Mouse (Mus musculus) stomach, embryonic 15.5 days (tissue): ENCODE measurements around the gene Gm20388. TPM values are rescaled to one million over a fixed set of nuclear protein-coding genes. Genes with fewer than 3 reads are reported as not detected.
A peak's percentile ranks its signal among the peaks of the same experiment; 100 is the strongest.

Experiments used
- ATAC-seq: fragments of 200-750 bp; cut with Nextera tagmentation; 2 replicates; pipeline ENCODE4 v1.8.0; 2017; ENCODE audit warnings: low read depth, moderate number of reproducible peaks, moderate TSS enrichment; ENCODE audit not compliant: insufficient read depth, low FRiP score
- H3K27ac ChIP-seq: fragments of 300-500 bp; sonication (generic); 2 replicates; pipeline ENCODE4 v1.5.1; 2015; ENCODE audit warnings: mild to moderate bottlenecking, inconsistent platforms
- H3K27me3 ChIP-seq: fragments of 300-500 bp; sonication (generic); replicated peaks from 2 replicates; pipeline ENCODE4 v1.6.1; 2015; ENCODE audit warnings: inconsistent platforms
- H3K36me3 ChIP-seq: fragments of 300-500 bp; sonication (generic); 2 replicates; pipeline ENCODE4 v1.6.1; 2015; ENCODE audit warnings: inconsistent platforms
- H3K4me1 ChIP-seq: fragments of 300-500 bp; sonication (generic); 2 replicates; pipeline ENCODE4 v1.6.1; 2015; ENCODE audit warnings: inconsistent platforms
- H3K4me2 ChIP-seq: fragments of 300-500 bp; sonication (generic); 2 replicates; pipeline ENCODE4 v1.6.1; 2015; ENCODE audit warnings: mild to moderate bottlenecking, inconsistent platforms
- H3K4me3 ChIP-seq: fragments of 300-500 bp; sonication (generic); replicated peaks from 2 replicates; pipeline ENCODE4 v1.5.1; 2015; ENCODE audit warnings: inconsistent platforms
- H3K9ac ChIP-seq: fragments of 300-500 bp; sonication (generic); 2 replicates; pipeline ENCODE4 v1.6.1; 2015; ENCODE audit warnings: inconsistent platforms
- H3K9me3 ChIP-seq: fragments of 300-500 bp; sonication (generic); 2 replicates; pipeline ENCODE4 v1.6.1; 2016; ENCODE audit warnings: inconsistent platforms
- WGBS: fragments of 180-500 bp; shearing (Covaris S2); methylation state at CpG from one replicate; pipeline ENCODE4 v1.1.7; 2015; 5-methylcytosine and 5-hydroxymethylcytosine counted together
- polyA plus RNA-seq: library from polyadenylated mRNA; unstranded; fragments of >200 nt; fragmentation: Nextera tagmentation; extraction: Ambion mirVana; gene quantifications from 2 replicates; pipeline ENCODE4 v1.2.1, GENCODE M21; 2015

Gene Gm20388
- polyA plus RNA-seq, 1 experiment from 2014 or later, result not detected

GRCm38 (mm10) chr8:120416522-120417394, 506.1 kb downstream of the Gm20388 start:
- Histone ChIP-seq H3K9me3 (no peaks in the 10 kb centered on the region), H3K36me3 (no peaks in the 10 kb centered on the region), H3K4me2 (peak overlapping the region; percentile 50), H3K27me3 (no peaks in the 10 kb centered on the region), H3K4me1 (peaks cover 53% of the 10 kb centered on the region), H3K27ac (peak overlapping the region; percentile 97), H3K9ac (no peak overlapping the region), H3K4me3 (peak overlapping the region; percentile 8; the same call in 1 of the 2 replicates)
- ATAC-seq, result peak; percentile 85
- 7% methylated on average over 33 of the region's 33 CpGs for WGBS

GRCm38 (mm10) chr8:120418188-120418587, 507.5 kb downstream of the Gm20388 start:
- Histone ChIP-seq H3K4me2 (no peak overlapping the region), H3K4me3 (no peak overlapping the region), H3K27me3 (no peaks in the 10 kb centered on the region), H3K27ac (peak overlapping the region; percentile 97; the same call in 1 of the 2 replicates), H3K9ac (no peak overlapping the region), H3K4me1 (peaks cover 53% of the 10 kb centered on the region), H3K36me3 (no peaks in the 10 kb centered on the region), H3K9me3 (no peaks in the 10 kb centered on the region)
- ATAC-seq, result no peak
- WGBS, result 38% methylated on average over 5 of the region's 5 CpGs

GRCm38 (mm10) chr8:120419675-120420074, 509.0 kb downstream of the Gm20388 start:
- Histone ChIP-seq H3K36me3 (no peaks in the 10 kb centered on the region), H3K4me1 (peaks cover 67% of the 10 kb centered on the region), H3K27ac (no peak overlapping the region), H3K9ac (no peak overlapping the region), H3K4me2 (no peak overlapping the region), H3K9me3 (no peaks in the 10 kb centered on the region), H3K4me3 (no peak overlapping the region), H3K27me3 (no peaks in the 10 kb centered on the region)
- ATAC-seq, result no peak
- WGBS, result 76% methylated on average over 9 of the region's 9 CpGs

GRCm38 (mm10) chr8:120420226-120420625, 509.6 kb downstream of the Gm20388 start:
- Histone ChIP-seq H3K27me3 (no peaks in the 10 kb centered on the region), H3K9me3 (no peaks in the 10 kb centered on the region), H3K36me3 (no peaks in the 10 kb centered on the region), H3K9ac (no peak overlapping the region), H3K4me1 (peaks cover 73% of the 10 kb centered on the region), H3K27ac (no peak overlapping the region), H3K4me3 (no peak overlapping the region), H3K4me2 (no peak overlapping the region)
- WGBS, result 80% methylated on average over 5 of the region's 5 CpGs
- no peak for ATAC-seq

GRCm38 (mm10) chr8:120421638-120422037, 511.0 kb downstream of the Gm20388 start:
- H3K4me2 ChIP-seq, result no peak overlapping the region
- H3K4me1 ChIP-seq, result peaks cover 74% of the 10 kb centered on the region
- no peaks in the 10 kb centered on the region for H3K9me3 ChIP-seq
- H3K9ac ChIP-seq, result no peak overlapping the region
- WGBS, result 33% methylated on average over 9 of the region's 9 CpGs
- H3K27me3 ChIP-seq, result no peaks in the 10 kb centered on the region
- no peaks in the 10 kb centered on the region for H3K36me3 ChIP-seq
- no peak for ATAC-seq
- H3K27ac ChIP-seq, result no peak overlapping the region
- H3K4me3 ChIP-seq, result no peak overlapping the region

- Histone ChIP-seq H3K9ac (no peak overlapping the region), H3K36me3 (no peaks in the 10 kb centered on the region), H3K4me1 (peaks cover 74% of the 10 kb centered on the region), H3K4me2 (no peak overlapping the region), H3K27ac (no peak overlapping the region), H3K4me3 (no peak overlapping the region), H3K27me3 (no peaks in the 10 kb centered on the region), H3K9me3 (no peaks in the 10 kb centered on the region)
- WGBS, result 88% methylated on average over 8 of the region's 8 CpGs
- no peak for ATAC-seq
Measured at GRCm38 (mm10) chr8:120422236-120422635, 511.6 kb downstream of the Gm20388 start.

GRCm38 (mm10) chr8:120423576-120423975, 512.9 kb downstream of the Gm20388 start:
- Histone ChIP-seq H3K27ac (no peak overlapping the region), H3K9me3 (no peaks in the 10 kb centered on the region), H3K4me1 (peaks cover 65% of the 10 kb centered on the region), H3K9ac (no peak overlapping the region), H3K27me3 (no peaks in the 10 kb centered on the region), H3K4me2 (no peak overlapping the region), H3K36me3 (no peaks in the 10 kb centered on the region), H3K4me3 (no peak overlapping the region)
- no peak for ATAC-seq
- whole genome bisulfite sequencing, result 56% methylated on average over 7 of the region's 7 CpGs

GRCm38 (mm10) chr8:120424829-120425198, 514.2 kb downstream of the Gm20388 start:
- Histone ChIP-seq H3K36me3 (no peaks in the 10 kb centered on the region), H3K9ac (no peak overlapping the region), H3K4me3 (no peak overlapping the region), H3K27me3 (no peaks in the 10 kb centered on the region), H3K4me1 (peaks cover 59% of the 10 kb centered on the region), H3K4me2 (no peak overlapping the region), H3K9me3 (no peaks in the 10 kb centered on the region), H3K27ac (peak overlapping the region; percentile 78)
- no peak for ATAC-seq
- WGBS, result 36% methylated on average over 4 of the region's 4 CpGs

- 24% methylated on average over 8 of the region's 8 CpGs for WGBS
- Histone ChIP-seq H3K36me3 (no peaks in the 10 kb centered on the region), H3K4me2 (peak overlapping the region; percentile 25; the same call in 1 of the 2 replicates), H3K9ac (no peak overlapping the region), H3K4me1 (peaks cover 59% of the 10 kb centered on the region), H3K9me3 (no peaks in the 10 kb centered on the region), H3K27ac (peak overlapping the region; percentile 78), H3K4me3 (no peak overlapping the region), H3K27me3 (no peaks in the 10 kb centered on the region)
- ATAC-seq, result peak; percentile 60
Measured at GRCm38 (mm10) chr8:120425199-120425941, 514.7 kb downstream of the Gm20388 start.

- Histone ChIP-seq H3K9ac (no peak overlapping the region), H3K4me3 (no peak overlapping the region), H3K4me1 (peaks cover 56% of the 10 kb centered on the region), H3K36me3 (no peaks in the 10 kb centered on the region), H3K27me3 (no peaks in the 10 kb centered on the region), H3K9me3 (no peaks in the 10 kb centered on the region), H3K4me2 (no peak overlapping the region), H3K27ac (peak overlapping the region; percentile 78; the same call in 1 of the 2 replicates)
- WGBS, result 36% methylated on average over 1 of the region's 1 CpGs
- ATAC-seq, result no peak
Measured at GRCm38 (mm10) chr8:120426105-120426504, 515.5 kb downstream of the Gm20388 start.

- ATAC-seq, result no peak
- Histone ChIP-seq H3K4me2 (no peak overlapping the region), H3K4me1 (peaks cover 49% of the 10 kb centered on the region), H3K9ac (no peak overlapping the region), H3K27ac (peak overlapping the region; percentile 78), H3K27me3 (no peaks in the 10 kb centered on the region), H3K36me3 (no peaks in the 10 kb centered on the region), H3K4me3 (no peak overlapping the region), H3K9me3 (no peaks in the 10 kb centered on the region)
- WGBS, result 50% methylated on average over 20 of the region's 20 CpGs
Measured at GRCm38 (mm10) chr8:120426622-120427385, 516.2 kb downstream of the Gm20388 start.
